Mouse (Mus musculus): ENCODE results near the gene Xylt1.

DNA sequence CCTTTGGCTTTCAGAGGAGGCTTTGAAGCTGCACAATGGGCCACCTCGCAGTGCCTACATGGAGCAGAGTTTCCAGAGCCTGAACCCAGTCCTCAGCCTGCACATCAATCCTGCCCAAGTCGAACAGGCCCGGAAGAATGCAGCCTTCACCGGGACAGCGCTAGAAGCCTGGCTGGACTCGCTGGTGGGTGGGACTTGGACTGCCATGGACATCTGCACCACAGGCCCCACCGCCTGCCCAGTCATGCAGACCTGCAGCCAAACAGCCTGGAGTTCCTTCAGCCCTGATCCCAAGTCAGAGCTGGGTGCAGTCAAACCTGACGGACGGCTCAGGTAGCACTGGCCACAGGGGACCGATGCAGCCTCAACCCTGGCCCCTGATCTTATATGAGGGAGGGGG lies 286.5 kb downstream of the Xylt1 start:
- no peak for TF ChIP-seq CTCF (IDR thresholded peaks at IDR 0.05; ENCODE audit: borderline replicate concordance, insufficient read depth, low read depth, low read length)
- TF ChIP-seq POLR2A (IDR thresholded peaks at IDR 0.05; ENCODE audit: borderline replicate concordance, insufficient read depth, low read length) = no peak
